Mouse (Mus musculus) CH12.LX (cell line): Measurements from ENCODE around the gene Ror1. TPM values are rescaled to one million over a fixed set of nuclear protein-coding genes. Genes with fewer than 3 reads are reported as not detected.

Experiments used
- DNase-seq: peaks from one replicate; pipeline ENCODE4 v3.0.0-alpha.2; 2013; ENCODE audit errors: extremely low read depth
- H3K27ac ChIP-seq: 2 replicates; pipeline ENCODE4 v1.5.1; 2012; ENCODE audit warnings: low read depth, mild to moderate bottlenecking, control low read depth, moderate library complexity; ENCODE audit not compliant: insufficient read depth
- H3K27me3 ChIP-seq: replicated peaks from 2 replicates; pipeline ENCODE3; 2012; ENCODE audit warnings: inconsistent platforms
- H3K36me3 ChIP-seq, 2 experiments: replicated peaks in 1 of 2; 2 replicates each; pipeline versions ENCODE3 to v1.6.1; 2012; ENCODE audit warnings: inconsistent platforms in 1 of 2, low read length in 1 of 2, mild to moderate bottlenecking in 1 of 2, mixed read lengths in 1 of 2, moderate library complexity in 1 of 2; ENCODE audit not compliant: control insufficient read depth in 1 of 2, insufficient read depth in 1 of 2
- H3K4me1 ChIP-seq, 2 experiments: 2 replicates each; pipeline ENCODE4 v1.6.1; 2012; ENCODE audit warnings: inconsistent platforms in 1 of 2, moderate library complexity in 1 of 2; ENCODE audit not compliant: insufficient read depth in 2 of 2, control insufficient read depth in 1 of 2
- H3K4me2 ChIP-seq: 2 replicates; pipeline ENCODE4 v1.6.1; 2012; ENCODE audit warnings: low read depth, mild to moderate bottlenecking, control low read depth; ENCODE audit not compliant: poor library complexity, insufficient read depth, severe bottlenecking
- H3K4me3 ChIP-seq, 3 experiments: fragments of 150-350 bp in 1 of 3; sonication (generic) in 1 of 3; replicated peaks in 1 of 3; 2 replicates each; pipeline versions ENCODE3 to v1.5.1; 2011 to 2012; ENCODE audit warnings: low read depth in 2 of 3, low read length in 2 of 3, mild to moderate bottlenecking in 2 of 3, moderate library complexity in 2 of 3, control low read depth in 1 of 3, improper control_type of control experiment in 1 of 3, inconsistent platforms in 1 of 3, mixed read lengths in 1 of 3; ENCODE audit not compliant: poor library complexity in 1 of 3
- H3K79me2 ChIP-seq: replicated peaks from 2 replicates; pipeline ENCODE4 v1.6.1; 2012; ENCODE audit warnings: mild to moderate bottlenecking, moderate library complexity; ENCODE audit not compliant: control insufficient read depth, poor library complexity, insufficient read depth, severe bottlenecking; ENCODE audit errors: extremely low read depth
- H3K9ac ChIP-seq: 2 replicates; pipeline ENCODE4 v1.6.1; 2012; ENCODE audit warnings: low read depth, mild to moderate bottlenecking, control low read depth, moderate library complexity; ENCODE audit not compliant: insufficient read depth
- H3K9me3 ChIP-seq: replicated peaks from 2 replicates; pipeline ENCODE3; 2012; ENCODE audit warnings: low read length, inconsistent platforms, mixed read lengths
- BHLHE40 ChIP-seq: IDR thresholded peaks from 2 replicates; pipeline ENCODE4 v1.6.1; 2011; ENCODE audit warnings: mild to moderate bottlenecking, low read depth, low read length, improper control_type of control experiment
- CHD1 ChIP-seq: IDR thresholded peaks from 2 replicates; pipeline ENCODE4 v1.6.1; 2012; ENCODE audit warnings: low read depth, low read length, improper control_type of control experiment, inconsistent platforms
- CTCF ChIP-seq, 2 experiments: IDR thresholded peaks in 1 of 2; conservative IDR thresholded peaks in 1 of 2; 2 replicates each; pipeline ENCODE4 v1.5.1; 2011 to 2012; ENCODE audit warnings: low read depth in 2 of 2, low read length in 2 of 2, improper control_type of control experiment in 1 of 2, inconsistent platforms in 1 of 2, mild to moderate bottlenecking in 1 of 2, moderate library complexity in 1 of 2
- E2F4 ChIP-seq: IDR thresholded peaks from 2 replicates; pipeline ENCODE4 v1.6.1; 2011; ENCODE audit warnings: low read depth, low read length, improper control_type of control experiment; ENCODE audit not compliant: insufficient replicate concordance
- ETS1 ChIP-seq: conservative IDR thresholded peaks from 2 replicates; pipeline ENCODE4 v1.6.1; 2012; ENCODE audit warnings: low read depth, mild to moderate bottlenecking, inconsistent platforms, low read length, improper control_type of control experiment, moderate library complexity
- GABPA ChIP-seq: IDR thresholded peaks from 2 replicates; pipeline ENCODE4 v1.6.1; 2012; ENCODE audit warnings: low read depth, low read length, improper control_type of control experiment, inconsistent platforms; ENCODE audit not compliant: insufficient replicate concordance
- HCFC1 ChIP-seq: IDR thresholded peaks from 2 replicates; pipeline ENCODE4 v1.6.1; 2012; ENCODE audit warnings: low read depth, mild to moderate bottlenecking, inconsistent platforms, low read length, improper control_type of control experiment
- IRF4 ChIP-seq: IDR thresholded peaks from 2 replicates; pipeline ENCODE4 v1.6.1; 2014; ENCODE audit warnings: low read depth, mild to moderate bottlenecking, inconsistent platforms, low read length, improper control_type of control experiment
- JUN ChIP-seq: IDR thresholded peaks from 2 replicates; pipeline ENCODE4 v1.6.1; 2011; ENCODE audit warnings: low read depth, mild to moderate bottlenecking, low read length, improper control_type of control experiment, moderate library complexity; ENCODE audit not compliant: insufficient read depth
- JUND ChIP-seq: conservative IDR thresholded peaks from 2 replicates; pipeline ENCODE4 v1.6.1; 2011; ENCODE audit warnings: low read depth, low read length, improper control_type of control experiment
- MAFK ChIP-seq: IDR thresholded peaks from 2 replicates; pipeline ENCODE4 v1.6.1; 2011; ENCODE audit warnings: low read length, improper control_type of control experiment; ENCODE audit not compliant: insufficient replicate concordance
- MAX ChIP-seq: IDR thresholded peaks from 2 replicates; pipeline ENCODE4 v1.6.1; 2011; ENCODE audit warnings: low read length, improper control_type of control experiment
- MXI1 ChIP-seq: IDR thresholded peaks from 2 replicates; pipeline ENCODE4 v1.6.1; 2011; ENCODE audit warnings: mild to moderate bottlenecking, low read depth, low read length, improper control_type of control experiment
- MYC ChIP-seq: IDR thresholded peaks from 2 replicates; pipeline ENCODE4 v1.6.1; 2011; ENCODE audit warnings: low read depth, mild to moderate bottlenecking, improper control_type of control experiment, low read length
- NELFE ChIP-seq: IDR thresholded peaks from 2 replicates; pipeline ENCODE4 v1.6.1; 2011; ENCODE audit warnings: low read depth, low read length, improper control_type of control experiment
- NRF1 ChIP-seq: IDR thresholded peaks from 2 replicates; pipeline ENCODE4 v1.6.1; 2014; ENCODE audit warnings: low read depth, mild to moderate bottlenecking, inconsistent platforms, low read length, improper control_type of control experiment, moderate library complexity
- PAX5 ChIP-seq: IDR thresholded peaks from 2 replicates; pipeline ENCODE4 v1.6.1; 2012; ENCODE audit warnings: low read length, inconsistent platforms, mixed read lengths
- POLR2A ChIP-seq: IDR thresholded peaks from 2 replicates; pipeline ENCODE4 v1.6.1; 2011; ENCODE audit warnings: low read depth, mild to moderate bottlenecking, improper control_type of control experiment, low read length
- POLR2AphosphoS2 ChIP-seq: IDR thresholded peaks from 2 replicates; pipeline ENCODE4 v1.6.1; 2011; ENCODE audit warnings: low read depth, low read length, improper control_type of control experiment
- RAD21 ChIP-seq: IDR thresholded peaks from 2 replicates; pipeline ENCODE4 v1.6.1; 2011; ENCODE audit warnings: low read depth, mild to moderate bottlenecking, low read length, improper control_type of control experiment, moderate library complexity
- RCOR1 ChIP-seq: conservative IDR thresholded peaks from 2 replicates; pipeline ENCODE4 v1.6.1; 2012; ENCODE audit warnings: low read depth, mild to moderate bottlenecking, inconsistent platforms, low read length, improper control_type of control experiment
- SIN3A ChIP-seq: IDR thresholded peaks from 2 replicates; pipeline ENCODE4 v1.6.1; 2012; ENCODE audit warnings: low read length, improper control_type of control experiment, inconsistent platforms
- SMC3 ChIP-seq: IDR thresholded peaks from 2 replicates; pipeline ENCODE4 v1.6.1; 2011; ENCODE audit warnings: low read depth, low read length, improper control_type of control experiment
- TBP ChIP-seq: conservative IDR thresholded peaks from 2 replicates; pipeline ENCODE4 v1.6.1; 2011; ENCODE audit warnings: low read depth, low read length, improper control_type of control experiment
- TCF12 ChIP-seq: IDR thresholded peaks from 2 replicates; pipeline ENCODE4 v1.6.1; 2014; ENCODE audit warnings: low read depth, mild to moderate bottlenecking, inconsistent platforms, low read length, improper control_type of control experiment
- UBTF ChIP-seq: IDR thresholded peaks from 2 replicates; pipeline ENCODE4 v1.6.1; 2012; ENCODE audit warnings: low read depth, mild to moderate bottlenecking, inconsistent platforms, low read length, improper control_type of control experiment, moderate library complexity
- USF2 ChIP-seq: conservative IDR thresholded peaks from 2 replicates; pipeline ENCODE4 v1.6.1; 2011; ENCODE audit warnings: low read depth, low read length, improper control_type of control experiment
- ZC3H11A ChIP-seq: IDR thresholded peaks from 2 replicates; pipeline ENCODE4 v1.6.1; 2012; ENCODE audit warnings: low read depth, mild to moderate bottlenecking, inconsistent platforms, low read length, improper control_type of control experiment
- ZMIZ1 ChIP-seq: IDR thresholded peaks from 2 replicates; pipeline ENCODE4 v1.6.1; 2012; ENCODE audit warnings: low read depth, mild to moderate bottlenecking, inconsistent platforms, low read length, improper control_type of control experiment
- dilution Hi-C: fragments of 300-500 bp; cut with MboI; formaldehyde crosslinking; loops from 2 replicates; pipeline ENCODE4 v1.14.3; 2020; ENCODE audit warnings: low sequenced_read_pairs; ENCODE audit not compliant: extremely low pct_unique_long_range_greater_than_20kb, extremely low pct_ligation_motif_present
- in situ Hi-C: fragments of 300-500 bp; cut with MboI; formaldehyde crosslinking; loops from 3 replicates; pipeline ENCODE4 v1.14.3; 2019; ENCODE audit warnings: low sequenced_read_pairs, low pct_ligation_motif_present, low pct_unique_long_range_greater_than_20kb, mixed read lengths
- polyA plus RNA-seq: library from polyadenylated mRNA; unstranded; fragments of >175 nt; gene quantifications from 2 replicates; pipeline ENCODE4 v1.2.1, GENCODE M21; 2012; ENCODE audit warnings: low read depth; ENCODE audit not compliant: insufficient read length
- total RNA-seq, 2 experiments: library from RNA; depleted of rRNA; stranded (reverse); fragments of 300-350 nt in 1 of 2; fragments of >200 nt in 1 of 2; gene quantifications; 2 replicates each; pipeline ENCODE4 v1.2.3; 2012 to 2014

Gene Ror1
- total and polyA plus RNA-seq, 3 experiments = not detected

DNA sequence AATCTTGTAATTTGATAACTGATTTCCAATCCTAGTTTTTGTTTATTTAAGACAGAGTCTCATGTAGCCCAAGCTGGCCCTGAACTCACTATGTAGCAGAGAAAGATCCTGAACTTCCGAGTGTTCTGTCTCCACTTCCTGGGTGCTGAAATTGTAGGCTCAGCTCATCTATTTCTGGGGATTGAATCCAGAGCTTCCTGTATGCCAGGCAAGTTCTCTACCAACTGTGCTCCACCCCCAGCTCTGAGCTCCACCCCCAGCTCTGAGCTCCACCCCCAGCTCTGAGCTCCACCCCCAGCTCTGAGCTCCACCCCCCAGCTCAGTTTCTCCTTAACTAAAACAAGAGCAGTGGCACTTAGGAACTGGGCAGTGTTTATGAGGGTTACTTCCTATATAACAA lies 29.3 kb downstream of the Ror1 start:
- Histone ChIP-seq H3K4me1 (no peaks in the 10 kb centered on the region), H3K79me2 (no peaks in the 10 kb centered on the region), H3K4me3 (no peak overlapping the region), H3K27ac (no peak overlapping the region), H3K9ac (no peak overlapping the region), H3K4me2 (no peak overlapping the region), H3K36me3 (no peaks in the 10 kb centered on the region), H3K27me3 (peaks cover 18% of the 10 kb centered on the region), H3K9me3 (no peaks in the 10 kb centered on the region)
- DNase-seq = no peak
- dilution Hi-C loops = no loop called here
- TF ChIP-seq RAD21 (no peak), CTCF (conservative IDR thresholded peaks at IDR 0.05 in 1 of 2, IDR thresholded peaks at IDR 0.05 in 1 of 2; ENCODE audit: low read depth in 2 of 2, low read length in 2 of 2) (no peak), POLR2AphosphoS2 (no peak), CHD1 (no peak), JUN (no peak), JUND (no peak), TCF12 (no peak), ZMIZ1 (no peak), UBTF (no peak), GABPA (no peak), IRF4 (no peak), MYC (no peak), USF2 (no peak), NRF1 (no peak), PAX5 (no peak), POLR2A (no peak), HCFC1 (no peak), MAFK (no peak)
- in situ Hi-C loops = no loop called here

DNA sequence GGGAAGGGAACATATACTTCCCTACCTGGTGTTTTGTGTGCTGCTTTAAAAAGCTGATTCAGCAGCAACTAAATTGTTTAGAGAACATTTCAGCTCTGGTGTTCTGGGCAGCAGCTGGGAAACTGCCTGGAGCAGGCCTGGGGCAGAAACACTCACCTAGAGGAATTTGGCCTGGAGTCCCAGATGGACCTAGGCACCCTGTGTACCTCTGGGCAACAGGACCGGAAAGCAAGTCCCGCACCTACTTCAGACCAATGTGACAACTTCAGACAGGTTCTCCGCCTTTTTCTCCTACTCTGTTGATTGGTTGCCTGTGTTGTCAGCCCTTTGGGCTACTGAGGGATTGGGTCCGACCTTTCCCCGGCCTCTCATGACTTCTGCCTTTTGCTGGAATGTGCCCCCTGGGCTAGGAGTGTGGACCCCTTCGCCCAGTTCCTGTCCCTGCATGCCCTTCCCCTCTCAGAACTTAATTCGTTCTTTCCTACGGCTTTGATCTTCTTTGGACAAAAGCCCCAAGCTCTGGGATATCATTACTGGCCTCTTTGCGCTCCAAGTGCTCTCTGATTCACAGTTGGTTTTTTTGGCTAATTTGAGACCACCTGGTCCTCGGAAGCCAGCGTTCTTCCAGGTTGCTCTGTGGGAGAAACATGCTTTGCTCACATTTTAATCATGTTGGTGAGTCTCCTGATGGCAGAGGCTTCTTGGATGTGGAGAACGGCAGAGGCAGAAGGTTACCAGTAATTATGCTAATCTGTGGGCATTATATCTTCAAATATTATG lies 31.1 kb downstream of the Ror1 start:
- dilution Hi-C loops = no loop called here
- in situ Hi-C loops = no loop called here
- no peak for DNase-seq
- H3K9me3 ChIP-seq = no peaks in the 10 kb centered on the region
- no peaks in the 10 kb centered on the region for H3K4me1 ChIP-seq
- TF ChIP-seq SMC3 (no peak), JUND (no peak), E2F4 (no peak), SIN3A (no peak), ZC3H11A (no peak), POLR2A (no peak), MAX (no peak), RCOR1 (no peak), PAX5 (no peak), ZMIZ1 (no peak), CHD1 (no peak), TCF12 (no peak), POLR2AphosphoS2 (no peak), TBP (no peak), ETS1 (no peak), MXI1 (no peak), BHLHE40 (no peak), NELFE (no peak)
- TF ChIP-seq, all 38 proteins: peak for 0
- H3K9ac ChIP-seq = no peak overlapping the region
- no peaks in the 10 kb centered on the region for H3K36me3 ChIP-seq
- no peaks in the 10 kb centered on the region for H3K79me2 ChIP-seq
- H3K4me3 ChIP-seq = no peak overlapping the region
- H3K27ac ChIP-seq = no peak overlapping the region
- peaks cover 18% of the 10 kb centered on the region for H3K27me3 ChIP-seq
- H3K4me2 ChIP-seq = no peak overlapping the region
